Mouse (Mus musculus) kidney, adult 8-10 months (tissue): ENCODE results near the gene Rbbp4.

ENCODE experiments used
- DNase-seq, 2 experiments: peaks; one replicate each; pipeline ENCODE4 v3.0.0; 2022

The Rbbp4 gene

GRCm38 (mm10) chr4:129289671-129290070, 45.5 kb downstream of the Rbbp4 start:
- no peak for DNase-seq

GRCm38 (mm10) chr4:129288067-129288466, 47.1 kb downstream of the Rbbp4 start:
- DNase-seq = no peak

DNA sequence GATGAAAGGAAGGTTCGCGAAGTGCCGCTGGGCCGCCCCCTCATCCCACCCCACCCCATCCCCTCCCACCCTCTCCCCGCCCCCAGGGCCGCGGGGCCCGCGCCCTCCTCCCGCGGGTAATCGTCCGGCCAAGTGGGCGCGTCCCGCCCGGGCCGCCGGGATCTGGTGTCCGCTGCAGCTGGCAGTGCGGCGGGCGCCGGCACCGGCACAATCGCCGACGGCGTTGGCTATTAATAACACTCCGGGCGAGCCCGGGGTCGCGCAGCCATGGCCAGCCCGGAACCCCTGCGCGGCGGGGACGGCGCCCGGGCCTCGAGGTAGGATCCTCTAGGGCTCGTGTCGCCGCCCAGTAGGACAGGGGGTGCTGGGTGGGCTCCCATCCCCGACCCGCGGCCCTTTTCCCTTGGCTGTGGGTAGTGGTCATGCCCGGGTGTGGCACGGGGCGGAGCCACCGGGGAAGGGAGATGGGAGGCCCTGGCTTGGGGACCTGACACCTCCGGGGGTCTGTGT, 47.6 kb downstream of the Rbbp4 start, which contains the start of gene Sync:
Gene Sync, plus strand, starts transcription at position 146 of the 510 bp plus-strand sequence.
- no peak for DNase-seq

DNA sequence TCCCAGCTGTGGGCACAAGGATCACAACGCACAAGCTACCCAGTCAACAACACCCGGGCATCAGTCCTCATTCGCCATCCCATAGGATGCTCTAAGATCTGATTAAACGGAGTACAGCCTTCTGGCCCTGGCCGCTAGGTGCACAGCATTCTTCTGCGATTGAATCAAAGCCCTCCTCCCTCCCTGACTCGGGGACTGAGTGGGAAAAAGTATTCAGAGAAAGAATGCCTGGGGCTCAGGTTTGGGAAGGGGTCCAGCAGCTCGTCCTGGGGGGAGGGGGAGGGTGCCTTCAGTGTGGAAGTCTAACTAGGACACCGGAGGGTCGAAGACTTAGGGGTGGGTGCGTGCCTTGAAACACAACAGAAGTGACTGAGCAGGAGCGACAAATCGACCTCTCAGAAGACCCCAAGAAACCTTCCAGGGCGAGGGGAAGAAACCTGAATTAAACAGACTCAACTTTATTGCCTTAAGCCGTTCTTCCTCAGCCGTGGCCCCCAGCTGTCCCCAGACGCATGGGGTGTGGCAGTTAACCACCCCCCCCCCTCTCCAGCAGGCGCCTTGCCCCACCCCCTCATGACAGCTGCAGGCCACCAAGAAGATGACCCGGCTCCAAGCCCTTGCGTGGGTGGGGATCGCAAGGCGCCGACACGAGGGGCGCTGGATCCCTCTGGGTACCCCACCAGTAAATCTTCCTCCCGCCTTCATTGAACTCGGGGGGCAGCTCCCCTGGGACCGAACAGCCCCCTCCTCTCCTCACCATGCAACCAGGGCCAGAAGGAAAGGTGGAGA, 48.3 kb downstream of the Rbbp4 start:
- no peak for DNase-seq

- no peak for DNase-seq
These were observed 49.0 kb downstream of the Rbbp4 start for GRCm38 (mm10) chr4:129286001-129286682.

GRCm38 (mm10) chr4:129284685-129285084, 50.5 kb downstream of the Rbbp4 start:
- DNase-seq = no peak

- no peak for DNase-seq
These were observed 51.9 kb downstream of the Rbbp4 start for GRCm38 (mm10) chr4:129283226-129283625.

GRCm38 (mm10) chr4:129282786-129283185, 52.4 kb downstream of the Rbbp4 start:
- DNase-seq = no peak

DNA sequence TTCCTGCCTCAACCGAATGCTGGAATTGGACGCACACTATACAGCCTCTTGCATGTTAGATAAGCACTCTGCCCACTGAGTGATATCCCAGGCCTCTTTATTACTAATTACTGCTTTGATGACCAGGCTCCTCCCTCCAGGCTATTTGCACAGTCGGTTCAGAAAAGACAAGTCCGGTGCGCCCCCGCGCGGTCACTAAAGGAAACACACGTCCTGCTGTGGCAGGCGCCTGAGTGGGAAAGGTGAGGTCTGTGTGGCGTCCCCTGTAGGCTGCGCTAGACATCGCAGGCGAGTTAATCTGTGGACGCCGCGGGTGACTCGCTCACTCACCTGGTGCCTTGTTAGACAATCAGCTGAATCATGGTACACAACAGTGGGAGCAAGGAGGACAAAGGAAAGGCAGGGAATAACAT, 58.7 kb downstream of the Rbbp4 start:
- DNase-seq = peak; percentile 94 to 98

DNA sequence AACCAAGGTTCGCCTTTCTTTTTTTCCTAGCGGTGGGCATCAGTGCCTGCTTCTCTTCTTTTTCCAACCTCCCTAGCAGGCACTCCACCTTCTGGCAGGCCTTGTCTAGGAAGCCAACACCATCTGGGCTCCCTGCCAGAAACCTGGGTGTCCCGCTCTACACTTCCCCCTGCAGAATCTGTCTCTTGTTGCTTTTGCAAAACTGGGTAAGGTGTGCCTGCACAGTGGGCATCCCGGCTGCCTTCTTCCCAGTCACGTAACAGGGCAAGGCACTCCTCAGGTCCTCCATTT, 62.5 kb downstream of the Rbbp4 start:
- DNase-seq = peak; percentile 75 to 77

GRCm38 (mm10) chr4:129271991-129272755, 63.0 kb downstream of the Rbbp4 start:
- DNase-seq = peak; percentile 86 to 92

GRCm38 (mm10) chr4:129268698-129269097, 66.5 kb downstream of the Rbbp4 start:
- DNase-seq = no peak

DNA sequence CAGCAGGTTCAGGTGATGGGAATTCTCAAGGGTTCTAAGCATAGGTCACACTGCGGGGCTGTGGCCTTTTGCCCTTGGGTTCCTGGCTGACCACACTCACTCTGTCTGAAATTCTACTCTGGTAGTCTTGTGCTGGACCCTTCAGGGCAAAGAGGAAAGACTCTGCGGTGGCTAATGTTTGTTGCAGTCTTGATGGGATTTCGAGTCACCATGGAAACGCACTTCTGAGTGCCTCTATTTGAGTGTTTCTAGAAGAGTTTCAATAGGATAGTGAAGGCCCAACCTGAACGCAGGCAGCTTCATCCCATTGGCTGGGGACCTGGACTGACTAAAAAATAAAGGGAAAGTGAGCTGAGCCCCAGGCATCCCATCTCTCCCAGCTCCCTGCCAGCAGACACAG, 68.3 kb downstream of the Rbbp4 start:
- DNase-seq = no peak

DNA sequence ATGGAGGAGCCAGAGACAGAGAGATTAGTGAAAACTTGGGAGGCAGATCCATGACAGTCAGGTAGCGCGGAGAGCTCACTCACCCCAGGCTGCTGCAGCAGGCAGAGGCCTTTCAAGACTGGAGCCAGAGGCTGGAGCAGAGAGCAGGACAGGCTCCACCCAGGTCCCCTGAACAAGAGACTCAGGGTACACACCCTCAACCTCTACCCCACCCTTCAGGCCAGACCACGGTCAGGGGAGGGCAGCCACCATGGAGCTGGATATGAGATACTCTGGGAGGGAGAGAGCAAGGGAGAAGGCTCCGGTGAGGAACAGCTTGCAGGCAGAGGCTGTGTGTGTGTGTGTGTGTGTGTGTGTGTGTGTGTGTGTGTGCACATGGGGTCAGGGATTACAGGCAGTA, 69.0 kb downstream of the Rbbp4 start:
- DNase-seq = no peak

- DNase-seq = peak; percentile 48 to 62
These were observed 71.7 kb downstream of the Rbbp4 start for GRCm38 (mm10) chr4:129263225-129264021.

DNA sequence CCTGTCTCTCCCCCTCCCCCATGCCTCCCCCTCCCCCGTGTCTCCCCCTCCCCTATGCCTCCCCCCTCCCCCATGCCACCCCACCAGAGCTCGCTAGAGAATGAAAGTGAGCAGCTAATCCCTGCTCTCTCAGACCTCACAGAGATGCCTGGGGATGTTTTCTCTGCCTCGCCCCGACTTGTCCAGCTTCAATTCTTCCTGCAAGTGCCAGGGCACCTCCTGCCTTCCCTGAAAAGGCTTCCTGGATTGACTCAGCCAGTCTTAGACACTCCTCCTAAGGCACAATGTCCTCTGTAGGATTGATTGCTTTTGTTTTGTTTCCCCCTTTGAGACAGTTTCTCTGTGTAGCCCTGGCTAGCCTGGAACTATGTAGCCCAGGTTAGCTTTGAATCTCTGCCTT, 74.0 kb downstream of the Rbbp4 start, which contains the start of gene C77080:
Gene C77080, minus strand, starts transcription at position 209 of the 400 bp plus-strand sequence.
- no peak for DNase-seq

DNA sequence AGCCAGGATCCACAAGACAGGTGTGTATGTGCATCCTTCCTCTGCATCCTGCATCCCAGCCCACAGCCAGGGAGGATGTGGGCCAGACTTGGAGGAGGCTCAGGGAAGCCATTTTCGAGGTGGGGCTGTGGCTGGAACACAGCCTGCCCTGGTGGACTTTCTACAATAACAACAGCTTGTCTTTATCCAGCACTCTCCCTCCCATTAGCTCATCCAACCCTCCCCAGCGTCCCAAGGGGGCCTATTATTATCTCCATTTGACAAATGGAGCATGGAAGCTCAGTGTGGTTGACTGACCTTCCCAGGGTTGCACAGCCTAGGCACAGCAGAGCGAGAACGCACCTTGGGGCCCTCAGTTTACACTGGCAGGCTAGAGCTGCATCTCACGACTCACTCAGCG, 74.5 kb downstream of the Rbbp4 start:
- no peak for DNase-seq

DNA sequence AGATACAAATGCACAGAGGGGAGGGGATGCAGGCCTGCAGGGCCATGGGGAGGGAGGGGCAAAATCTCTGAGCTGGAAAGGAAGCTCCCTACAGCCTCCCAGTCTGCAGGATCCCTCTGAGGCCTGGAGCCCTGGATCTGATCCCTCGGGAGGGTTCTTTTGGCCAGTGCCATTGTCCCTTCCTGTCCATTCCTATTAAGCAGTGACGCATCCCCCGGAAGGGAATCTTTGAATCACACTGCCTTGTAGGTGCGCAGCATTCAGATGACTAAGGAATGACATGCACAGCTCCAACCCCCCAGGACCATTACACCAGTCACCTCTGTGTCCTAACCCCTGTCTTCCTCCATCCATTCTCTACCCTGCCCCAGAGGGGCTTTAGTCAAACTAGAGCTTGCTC, 76.1 kb downstream of the Rbbp4 start:
- no peak for DNase-seq
